Mouse (Mus musculus): Measurements from ENCODE around the gene Arcn1. TPM values are rescaled to one million over a fixed set of nuclear protein-coding genes. Genes with fewer than 3 reads are reported as not detected.

Gene Arcn1
- polyA plus RNA-seq, 2 experiments = 33.5 to 84.1 TPM

DNA sequence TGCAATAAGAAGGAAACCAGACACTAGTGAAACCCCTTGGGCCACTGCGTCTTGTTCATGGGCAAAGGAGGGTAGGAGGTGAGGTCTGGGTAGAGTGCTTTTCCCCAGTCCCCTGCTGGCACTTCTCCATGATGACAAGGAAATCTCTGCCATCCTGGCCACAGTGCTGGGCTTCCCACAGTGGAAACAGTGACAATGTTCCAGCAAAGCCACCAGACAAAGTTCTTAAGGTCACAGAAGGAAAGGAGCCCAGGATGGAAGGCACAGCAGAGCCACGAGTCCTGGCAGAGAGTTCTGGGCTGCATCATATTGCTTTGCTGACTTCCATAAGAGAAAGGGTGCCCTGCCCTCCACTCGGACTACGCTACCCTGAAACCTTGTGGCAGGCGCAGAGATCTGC, 37.9 kb upstream of the Arcn1 start:
- Histone ChIP-seq H3K9ac (replicated peaks) (no peak overlapping the region), H3K9me3 (ENCODE audit: control insufficient read depth, low read length) (no peaks in the 10 kb centered on the region), H3K4me2 (ENCODE audit: low read depth) (no peak overlapping the region), H3K27me3 (ENCODE audit: control insufficient read depth, insufficient read depth, low read length) (peaks cover 4% of the 10 kb centered on the region; the same call in 1 of the 2 replicates), H3K4me1 (replicated peaks; ENCODE audit: control insufficient read depth in 2 of 2, insufficient read depth in 2 of 2, low read length in 1 of 2) (no peaks in the 10 kb centered on the region; a peak in 1 of 4 replicates), H3K4me3 (ENCODE audit: insufficient read depth in 1 of 2, low read depth in 2 of 2, low read length in 2 of 2) (no peak overlapping the region), H3K27ac (no peak overlapping the region), H3K36me3 (replicated peaks; ENCODE audit: control insufficient read depth, insufficient read depth, low read depth) (peaks cover 31% of the 10 kb centered on the region)
- no peak for TF ChIP-seq EP300 (IDR thresholded peaks at IDR 0.05; ENCODE audit: low read depth)
- no peak for TF ChIP-seq CTCF (IDR thresholded peaks at IDR 0.05; ENCODE audit: low read depth)
- 81% methylated on average over 5 of the region's 5 CpGs for WGBS (ENCODE audit: insufficient replicate concordance)
- no peak for DNase-seq (ENCODE audit: low read depth in 3 of 3, low spot score in 3 of 3)
- no peak for ATAC-seq (ENCODE audit: insufficient read depth)

DNA sequence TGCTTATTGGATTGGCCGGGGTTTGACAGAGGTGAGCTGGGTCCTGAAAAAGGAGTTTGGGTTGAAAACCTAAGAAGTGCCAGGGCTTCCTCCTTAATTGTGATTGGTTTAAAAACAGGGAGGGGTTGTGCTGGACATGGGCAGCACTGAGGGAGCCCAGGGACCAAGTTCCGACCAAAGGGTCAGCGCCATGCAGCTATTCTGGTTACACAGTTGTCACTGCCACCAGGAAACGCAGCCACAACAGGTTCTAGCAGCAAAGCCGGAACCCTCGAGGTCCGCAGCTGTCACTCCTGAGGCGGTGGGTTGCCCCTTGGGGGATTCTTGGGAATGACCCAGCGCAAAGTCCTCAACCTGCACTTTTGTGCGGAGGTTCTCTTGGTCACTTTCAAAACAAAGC, 37.0 kb upstream of the Arcn1 start:
- H3K4me2 ChIP-seq (ENCODE audit: low read depth) = no peak overlapping the region
- H3K9me3 ChIP-seq (ENCODE audit: control insufficient read depth, low read length) = no peaks in the 10 kb centered on the region
- H3K4me3 ChIP-seq (ENCODE audit: insufficient read depth in 1 of 2, low read depth in 2 of 2, low read length in 2 of 2) = no peak overlapping the region
- ATAC-seq (ENCODE audit: insufficient read depth) = no peak
- H3K27me3 ChIP-seq (ENCODE audit: control insufficient read depth, insufficient read depth, low read length) = peaks cover 9% of the 10 kb centered on the region; the same call in 1 of the 2 replicates
- 82% methylated on average over 10 of the region's 10 CpGs for WGBS (ENCODE audit: insufficient replicate concordance)
- no peak for DNase-seq (ENCODE audit: low read depth in 3 of 3, low spot score in 3 of 3)
- H3K27ac ChIP-seq = no peak overlapping the region
- TF ChIP-seq EP300 (IDR thresholded peaks at IDR 0.05; ENCODE audit: low read depth) (no peak), CTCF (IDR thresholded peaks at IDR 0.05; ENCODE audit: low read depth) (no peak)
- no peak overlapping the region for H3K9ac ChIP-seq (replicated peaks)
- H3K36me3 ChIP-seq (replicated peaks; ENCODE audit: control insufficient read depth, insufficient read depth, low read depth) = peaks cover 25% of the 10 kb centered on the region
- peaks cover 0 to 4% of the 10 kb centered on the region in 2 experiments; a peak in 2 of 4 replicates for H3K4me1 ChIP-seq (replicated peaks; ENCODE audit: control insufficient read depth in 2 of 2, insufficient read depth in 2 of 2, low read length in 1 of 2)

DNA sequence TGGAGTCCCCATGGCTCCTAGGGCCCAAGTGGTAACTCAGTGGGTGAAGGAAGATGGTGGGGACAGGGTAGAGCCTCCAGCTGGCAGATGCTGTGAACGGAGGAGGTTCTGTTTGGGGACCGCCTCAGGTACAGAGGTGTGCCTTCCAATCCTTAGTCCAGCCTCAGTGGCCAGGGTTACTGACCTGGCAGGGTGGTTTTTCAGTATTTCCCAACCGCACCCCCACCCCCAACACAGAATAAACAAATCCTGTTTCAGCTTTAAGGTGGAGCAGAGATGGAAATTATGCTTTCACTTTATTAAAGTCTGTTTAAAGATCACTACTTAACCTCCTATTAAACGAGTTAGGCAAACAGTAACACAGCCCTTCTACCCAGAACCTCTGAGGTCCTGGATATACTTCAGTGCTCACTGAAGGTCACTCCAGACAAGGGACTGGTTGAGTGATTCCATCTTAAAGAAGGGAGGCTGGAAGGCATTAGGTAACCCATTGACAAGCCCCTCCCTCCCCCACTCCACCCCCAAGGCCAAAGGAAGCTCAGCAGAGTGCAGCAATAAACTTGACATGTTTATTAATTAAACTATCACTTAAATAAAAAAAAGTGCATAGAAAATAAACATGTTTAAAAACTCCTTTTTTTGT, 35.3 kb upstream of the Arcn1 start, which contains the start of gene Ttc36:
TSS of gene Ttc36 (minus strand) at position 265 of the 643 bp plus-strand sequence.
- peak in 1 of 3 experiments; percentile 11 for DNase-seq (ENCODE audit: low read depth in 3 of 3, low spot score in 3 of 3)
- H3K27ac ChIP-seq = no peak within 1 kb of the TSS

DNA sequence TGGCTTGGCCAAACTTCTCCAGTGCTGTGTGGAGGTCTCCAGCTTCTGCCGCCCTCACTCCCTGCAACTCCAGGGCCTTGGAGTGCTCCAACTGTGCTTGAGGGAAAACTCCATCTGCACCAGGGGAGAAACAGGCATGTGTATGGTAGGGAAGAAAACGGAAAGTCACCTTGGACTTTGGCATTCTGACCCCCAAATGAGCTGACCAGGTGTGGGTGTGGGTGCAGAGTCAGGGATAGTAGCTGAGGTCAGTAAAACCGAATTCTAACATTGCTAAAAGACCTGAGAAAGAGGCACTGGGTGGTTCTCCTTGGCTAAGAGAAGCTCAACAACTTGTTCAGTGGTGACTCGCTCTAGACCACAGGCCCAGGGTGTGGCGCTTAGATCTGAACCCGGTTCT, 34.0 kb upstream of the Arcn1 start:
- no peak overlapping the region for H3K27ac ChIP-seq

More for the DNA sequence above, 35.3 kb upstream of the Arcn1 start, which contains the start of gene Ttc36:
- 54% methylated on average over 4 of the region's 4 CpGs for WGBS (ENCODE audit: insufficient replicate concordance)
- Histone ChIP-seq H3K4me1 (replicated peaks; ENCODE audit: control insufficient read depth in 2 of 2, insufficient read depth in 2 of 2, low read length in 1 of 2) (peaks cover 0 to 8% of the 10 kb centered on the region in 2 experiments; a peak in 3 of 4 replicates), H3K4me3 (ENCODE audit: insufficient read depth in 1 of 2, low read depth in 2 of 2, low read length in 2 of 2) (peak within 1 kb of the TSS; percentile 9 to 27; a peak in 3 of 4 replicates), H3K36me3 (replicated peaks; ENCODE audit: control insufficient read depth, insufficient read depth, low read depth) (peaks cover 8% of the 10 kb centered on the region), H3K27me3 (ENCODE audit: control insufficient read depth, insufficient read depth, low read length) (peaks cover 22% of the 10 kb centered on the region), H3K9me3 (ENCODE audit: control insufficient read depth, low read length) (no peaks in the 10 kb centered on the region), H3K9ac (replicated peaks) (no peak within 1 kb of the TSS), H3K4me2 (ENCODE audit: low read depth) (peak within 1 kb of the TSS; percentile 47)
- TF ChIP-seq CTCF (IDR thresholded peaks at IDR 0.05; ENCODE audit: low read depth) (no peak), EP300 (IDR thresholded peaks at IDR 0.05; ENCODE audit: low read depth) (no peak)
- peak; percentile 27; the same call in 1 of the 2 replicates for ATAC-seq (ENCODE audit: insufficient read depth)

DNA sequence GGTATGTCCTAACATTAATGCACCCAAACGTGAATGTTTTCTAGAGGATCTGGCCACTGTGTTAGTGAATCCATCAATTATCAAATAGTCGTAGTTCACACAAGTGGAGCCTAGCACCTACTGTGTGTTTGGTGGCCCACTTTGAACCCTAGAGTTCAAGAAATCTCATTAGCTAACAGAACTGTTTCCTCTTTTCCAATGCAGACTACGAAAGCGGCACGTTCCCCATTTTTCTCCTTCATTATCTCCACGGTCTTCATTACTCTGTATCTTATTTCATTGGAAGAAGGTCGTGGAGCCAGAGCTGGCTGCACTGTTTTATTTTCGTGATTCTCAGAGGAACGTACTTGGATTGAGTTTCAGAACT, 32.3 kb upstream of the Arcn1 start:
- ATAC-seq (ENCODE audit: insufficient read depth) (no peak), DNase-seq (ENCODE audit: low read depth in 3 of 3, low spot score in 3 of 3) (no peak)
- 35% methylated on average over 9 of the region's 9 CpGs for WGBS (ENCODE audit: insufficient replicate concordance)
- Histone ChIP-seq H3K9ac (replicated peaks) (no peak overlapping the region), H3K27ac (no peak overlapping the region), H3K9me3 (ENCODE audit: control insufficient read depth, low read length) (no peaks in the 10 kb centered on the region), H3K27me3 (ENCODE audit: control insufficient read depth, insufficient read depth, low read length) (peaks cover 22% of the 10 kb centered on the region), H3K4me1 (replicated peaks; ENCODE audit: control insufficient read depth in 2 of 2, insufficient read depth in 2 of 2, low read length in 1 of 2) (peaks cover 0 to 8% of the 10 kb centered on the region in 2 experiments; a peak in 3 of 4 replicates), H3K36me3 (replicated peaks; ENCODE audit: control insufficient read depth, insufficient read depth, low read depth) (no peaks in the 10 kb centered on the region), H3K4me2 (ENCODE audit: low read depth) (peak overlapping the region; percentile 91), H3K4me3 (ENCODE audit: insufficient read depth in 1 of 2, low read depth in 2 of 2, low read length in 2 of 2) (peak overlapping the region; percentile 60 to 63; a peak in 2 of 4 replicates)
- TF ChIP-seq EP300 (IDR thresholded peaks at IDR 0.05; ENCODE audit: low read depth) (no peak), CTCF (IDR thresholded peaks at IDR 0.05; ENCODE audit: low read depth) (no peak)

More for the DNA sequence above, 34.0 kb upstream of the Arcn1 start:
- WGBS (ENCODE audit: insufficient replicate concordance) = 55% methylated on average over 6 of the region's 6 CpGs
- Histone ChIP-seq H3K4me1 (replicated peaks; ENCODE audit: control insufficient read depth in 2 of 2, insufficient read depth in 2 of 2, low read length in 1 of 2) (peaks cover 0 to 8% of the 10 kb centered on the region in 2 experiments; a peak in 3 of 4 replicates), H3K4me2 (ENCODE audit: low read depth) (peak overlapping the region; percentile 47), H3K27me3 (ENCODE audit: control insufficient read depth, insufficient read depth, low read length) (peaks cover 22% of the 10 kb centered on the region), H3K9ac (replicated peaks) (no peak overlapping the region), H3K36me3 (replicated peaks; ENCODE audit: control insufficient read depth, insufficient read depth, low read depth) (no peaks in the 10 kb centered on the region), H3K4me3 (ENCODE audit: insufficient read depth in 1 of 2, low read depth in 2 of 2, low read length in 2 of 2) (peak overlapping the region in 1 of 2 experiments; percentile 9; a peak in 2 of 4 replicates), H3K9me3 (ENCODE audit: control insufficient read depth, low read length) (no peaks in the 10 kb centered on the region)
- TF ChIP-seq CTCF (IDR thresholded peaks at IDR 0.05; ENCODE audit: low read depth) (no peak), EP300 (IDR thresholded peaks at IDR 0.05; ENCODE audit: low read depth) (no peak)
- ATAC-seq (ENCODE audit: insufficient read depth) = no peak
- DNase-seq (ENCODE audit: low read depth in 3 of 3, low spot score in 3 of 3) = no peak

All from liver, embryonic 14.5 days (tissue).